Mouse (Mus musculus): ENCODE measurements around the gene Syn2.
A peak's percentile ranks its signal among the peaks of the same experiment; 100 is the strongest.

Syn2 gene

GRCm38 (mm10) chr6:115307134-115307533, 172.4 kb downstream of the Syn2 start:
- DNase-seq, result no peak

- DNase-seq, result no peak
Observed at GRCm38 (mm10) chr6:115312780-115313179, 178.1 kb downstream of the Syn2 start.

GRCm38 (mm10) chr6:115313235-115313738, 178.6 kb downstream of the Syn2 start:
- peak; percentile 39 for DNase-seq

GRCm38 (mm10) chr6:115313910-115314309, 179.2 kb downstream of the Syn2 start:
- no peak for DNase-seq

GRCm38 (mm10) chr6:115315770-115316169, 181.1 kb downstream of the Syn2 start:
- DNase-seq, result peak; percentile 16

GRCm38 (mm10) chr6:115316811-115317221, 182.1 kb downstream of the Syn2 start:
- DNase-seq, result peak; percentile 45

- DNase-seq, result peak; percentile 35
Observed at GRCm38 (mm10) chr6:115318811-115319210, 184.1 kb downstream of the Syn2 start.

GRCm38 (mm10) chr6:115319686-115320085, 185.0 kb downstream of the Syn2 start:
- DNase-seq, result no peak

GRCm38 (mm10) chr6:115320927-115321714, 186.4 kb downstream of the Syn2 start:
- peak; percentile 24 for DNase-seq

- DNase-seq, result no peak
Observed at GRCm38 (mm10) chr6:115321883-115322351, 187.2 kb downstream of the Syn2 start.

- DNase-seq, result no peak
Observed at GRCm38 (mm10) chr6:115322956-115323355, 188.3 kb downstream of the Syn2 start.

GRCm38 (mm10) chr6:115330964-115331363, 196.3 kb downstream of the Syn2 start:
- DNase-seq, result no peak
